Mouse (Mus musculus) gonadal fat pad, adult 2 months (tissue): ENCODE measurements around the gene Adcy7. TPM values are rescaled to one million over a fixed set of nuclear protein-coding genes. Genes with fewer than 3 reads are reported as not detected.
A peak's percentile ranks its signal among the peaks of the same experiment; 100 is the strongest.

ENCODE experiments used
- DNase-seq: peaks from one replicate; pipeline ENCODE4 v3.0.0-alpha.2; 2012; ENCODE audit warnings: low read depth
- polyA plus RNA-seq: library from polyadenylated mRNA; depleted of rRNA; stranded (reverse); fragments of >200 nt; gene quantifications from 2 replicates; pipeline ENCODE4 v1.2.3, GENCODE M21; 2012; rRNA removed

The Adcy7 gene
- 36.6 and 38.8 TPM in 2 replicates for polyA plus RNA-seq

DNA sequence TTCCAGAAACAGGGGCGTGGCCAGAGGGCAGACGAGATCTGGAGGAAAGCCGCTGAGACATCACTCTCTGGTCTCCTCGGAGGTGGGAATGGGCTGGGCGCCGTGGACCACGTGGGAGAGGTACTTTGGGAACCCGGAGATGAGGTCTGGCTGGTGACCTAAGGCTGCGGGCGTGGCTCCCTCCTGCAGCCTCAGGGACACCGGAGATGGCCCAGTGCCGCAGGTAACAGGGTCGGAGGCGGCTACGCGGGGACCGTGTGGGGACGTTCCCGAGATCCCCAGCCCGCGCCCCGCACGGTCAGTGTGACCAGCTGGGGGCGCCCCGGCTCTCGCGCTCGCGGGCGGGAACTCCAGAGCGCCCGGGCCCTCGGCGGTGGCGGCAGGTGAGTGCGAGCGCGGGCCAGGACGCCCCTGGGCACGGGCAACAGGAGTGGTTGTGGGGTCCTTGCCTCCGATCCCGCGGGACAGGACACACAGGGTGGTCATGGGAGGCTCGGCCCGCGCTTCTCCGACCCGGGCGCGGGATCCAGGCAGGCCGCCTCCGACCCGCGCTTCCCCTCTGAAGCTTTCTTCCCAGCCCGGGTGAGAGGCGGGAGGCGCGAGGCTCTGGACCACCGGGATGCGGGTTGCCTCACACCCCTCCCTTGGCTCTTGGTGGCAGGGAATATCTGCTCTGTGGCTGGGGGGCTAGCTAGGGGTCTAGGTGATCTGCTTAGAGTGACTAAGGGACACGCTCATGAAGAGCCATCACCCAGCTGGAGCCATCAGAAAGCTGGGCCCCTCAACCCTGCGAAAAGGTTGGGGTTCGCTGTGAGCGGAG, at the start of gene Adcy7:
Adcy7 (plus strand) TSS at position 173 of the 820 bp plus-strand sequence.
- no peak for DNase-seq

DNA sequence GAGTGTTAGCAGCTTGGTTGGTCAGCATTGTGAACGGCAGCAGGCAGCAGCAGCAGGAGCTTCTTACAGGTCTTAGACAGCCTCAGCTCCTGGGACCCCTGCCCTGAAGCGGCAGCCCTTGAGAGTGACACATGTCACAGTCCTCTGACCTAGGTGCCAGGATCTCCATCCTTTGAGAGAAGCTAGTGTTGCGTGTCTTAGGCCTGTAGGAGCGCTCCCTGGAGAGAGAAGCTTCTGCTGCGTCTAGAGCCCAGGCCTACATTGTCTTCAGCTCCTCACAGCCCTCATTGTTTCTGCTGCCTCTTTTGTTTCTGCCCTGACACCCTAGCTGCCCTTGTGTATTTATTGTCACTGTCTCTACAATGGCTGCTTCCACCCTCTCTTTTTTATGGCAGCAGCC, 46.8 kb upstream of the Adcy7 start:
- no peak for DNase-seq

GRCm38 (mm10) chr8:88227851-88228250, 44.4 kb upstream of the Adcy7 start:
- DNase-seq, result no peak

- DNase-seq, result no peak
These were observed 43.9 kb upstream of the Adcy7 start for GRCm38 (mm10) chr8:88228286-88228685.

GRCm38 (mm10) chr8:88228800-88229199, 43.4 kb upstream of the Adcy7 start:
- no peak for DNase-seq

GRCm38 (mm10) chr8:88236666-88237065, 35.5 kb upstream of the Adcy7 start:
- no peak for DNase-seq

DNA sequence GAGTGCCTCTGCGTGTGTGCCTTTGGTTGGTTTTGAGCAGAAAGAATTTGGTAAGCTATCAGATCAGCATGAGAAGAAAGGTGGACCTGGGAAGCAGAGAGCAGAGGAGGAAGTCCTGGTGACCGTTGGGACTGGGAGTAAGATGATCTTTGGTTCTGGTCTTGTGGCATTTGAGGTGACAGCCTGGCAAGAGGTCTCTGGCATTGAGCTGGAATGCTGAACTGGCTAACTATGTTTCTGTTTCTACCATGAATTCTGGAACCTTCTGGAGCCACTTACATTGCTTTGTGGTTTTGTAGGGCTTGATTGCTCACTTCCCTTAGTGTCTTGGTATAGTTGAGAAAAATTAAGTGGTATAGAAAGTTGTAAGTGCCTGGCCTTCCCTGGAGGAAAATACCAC, 34.6 kb upstream of the Adcy7 start:
- no peak for DNase-seq

GRCm38 (mm10) chr8:88239277-88239676, 32.9 kb upstream of the Adcy7 start:
- no peak for DNase-seq

GRCm38 (mm10) chr8:88241871-88242270, 30.3 kb upstream of the Adcy7 start:
- DNase-seq, result no peak

GRCm38 (mm10) chr8:88244298-88244697, 27.9 kb upstream of the Adcy7 start:
- DNase-seq, result no peak

- no peak for DNase-seq
These were observed 19.4 kb upstream of the Adcy7 start for GRCm38 (mm10) chr8:88252791-88253190.

- DNase-seq, result no peak
These were observed 17.2 kb upstream of the Adcy7 start for GRCm38 (mm10) chr8:88254957-88255356.

DNA sequence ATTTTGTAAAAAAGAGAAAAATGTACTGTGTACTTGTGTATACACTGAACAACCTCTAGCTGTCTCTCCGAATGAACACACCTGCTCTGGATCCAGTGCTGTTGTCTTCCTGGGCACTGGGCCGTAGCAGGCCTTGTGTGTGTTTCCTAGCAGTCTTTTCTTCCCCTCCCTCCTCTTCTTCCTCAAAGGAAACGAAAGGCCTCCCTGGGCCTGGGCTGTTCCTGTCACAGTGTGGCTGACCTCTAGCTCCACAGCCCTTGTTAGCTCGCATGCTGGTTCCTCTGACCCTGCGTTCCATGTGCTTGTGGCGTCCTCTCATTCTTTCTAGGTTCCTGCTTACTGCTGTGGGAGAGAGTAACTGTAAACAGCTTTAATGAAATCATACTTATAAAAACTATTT, 14.2 kb upstream of the Adcy7 start:
- DNase-seq, result no peak

DNA sequence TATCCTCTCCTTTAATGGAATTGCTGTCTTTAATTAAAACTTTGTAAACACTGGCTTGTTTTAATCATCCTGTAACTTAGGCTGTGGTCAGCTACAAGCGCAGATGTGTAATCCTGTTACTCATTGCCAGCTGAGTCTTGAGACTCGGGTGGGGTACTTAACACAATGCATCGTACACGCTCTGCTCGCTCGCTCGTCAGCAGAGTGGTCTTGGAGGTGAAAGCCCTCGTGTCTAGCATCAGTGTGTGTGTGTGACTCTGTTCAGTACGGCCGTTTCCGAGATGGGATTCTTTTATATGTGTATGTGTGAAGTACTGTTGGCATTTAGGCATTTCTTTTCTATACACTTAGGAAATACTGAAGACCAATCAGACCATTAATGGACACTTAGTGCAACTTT, 13.7 kb upstream of the Adcy7 start:
- DNase-seq, result no peak

GRCm38 (mm10) chr8:88260466-88260980, 11.7 kb upstream of the Adcy7 start:
- no peak for DNase-seq

GRCm38 (mm10) chr8:88262831-88263635, 9.2 kb upstream of the Adcy7 start:
- DNase-seq, result no peak

- DNase-seq, result no peak
These were observed 6.7 kb upstream of the Adcy7 start for GRCm38 (mm10) chr8:88265511-88265910.

DNA sequence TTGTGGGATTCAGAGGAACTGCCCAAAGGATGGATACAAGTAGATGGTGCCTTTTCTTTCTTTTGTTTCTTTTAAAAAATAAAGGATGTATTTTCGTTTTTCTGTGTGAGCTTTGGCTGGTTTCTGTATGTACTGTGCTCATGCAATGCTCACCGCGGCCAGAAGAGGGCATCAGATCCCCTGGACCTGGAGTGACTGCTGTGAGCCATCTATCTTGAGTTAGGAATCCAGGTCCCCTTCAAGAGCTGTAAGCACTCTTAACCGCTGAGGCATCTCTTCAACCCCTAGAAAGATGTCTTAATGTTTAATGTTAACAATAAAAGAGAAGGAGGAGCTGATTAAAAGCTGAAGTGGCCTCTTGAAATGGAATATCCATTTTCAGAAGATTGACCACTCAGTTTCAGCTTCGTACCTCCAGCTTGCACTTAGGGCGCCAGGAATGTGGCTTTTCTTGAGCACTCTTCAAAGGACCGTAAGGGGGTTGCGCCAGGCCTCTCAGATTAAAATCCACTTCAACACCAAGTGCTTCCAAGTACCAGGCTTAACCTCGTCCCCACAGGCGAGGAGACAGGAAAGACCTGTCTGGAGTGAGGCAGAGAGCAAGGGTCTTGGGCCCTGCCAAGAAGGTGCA, 5.9 kb upstream of the Adcy7 start:
- peak; percentile 83 for DNase-seq

DNA sequence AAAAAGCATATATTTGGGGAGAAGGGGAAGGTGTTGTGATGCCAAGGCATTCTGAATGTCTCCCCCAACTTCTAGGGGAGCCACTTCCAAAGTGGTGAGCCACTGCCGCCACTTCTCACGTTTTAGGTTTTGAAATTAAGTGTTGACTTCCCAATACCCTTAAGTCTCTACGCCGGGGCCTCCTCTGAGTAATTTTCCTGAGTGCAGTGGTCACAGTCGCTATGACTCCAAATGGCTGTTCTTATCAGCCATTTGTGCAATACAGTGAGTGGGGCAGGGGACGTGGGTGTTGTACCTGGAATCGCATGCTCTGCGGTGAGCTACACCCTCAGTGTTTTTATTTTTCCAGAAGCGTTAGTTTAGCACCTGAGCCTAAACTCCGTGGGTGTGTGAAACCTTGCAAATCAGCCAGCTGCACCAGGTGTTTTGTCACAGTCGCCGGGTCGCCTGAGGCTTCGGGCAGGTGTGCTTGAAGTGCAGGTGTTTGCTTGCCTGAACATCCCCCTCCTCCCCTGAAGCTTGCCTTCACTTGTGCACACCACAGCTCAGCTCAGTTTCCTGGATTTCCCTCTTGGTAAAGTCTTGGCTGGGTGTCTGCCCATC, 5.3 kb upstream of the Adcy7 start:
- peak; percentile 88 for DNase-seq

DNA sequence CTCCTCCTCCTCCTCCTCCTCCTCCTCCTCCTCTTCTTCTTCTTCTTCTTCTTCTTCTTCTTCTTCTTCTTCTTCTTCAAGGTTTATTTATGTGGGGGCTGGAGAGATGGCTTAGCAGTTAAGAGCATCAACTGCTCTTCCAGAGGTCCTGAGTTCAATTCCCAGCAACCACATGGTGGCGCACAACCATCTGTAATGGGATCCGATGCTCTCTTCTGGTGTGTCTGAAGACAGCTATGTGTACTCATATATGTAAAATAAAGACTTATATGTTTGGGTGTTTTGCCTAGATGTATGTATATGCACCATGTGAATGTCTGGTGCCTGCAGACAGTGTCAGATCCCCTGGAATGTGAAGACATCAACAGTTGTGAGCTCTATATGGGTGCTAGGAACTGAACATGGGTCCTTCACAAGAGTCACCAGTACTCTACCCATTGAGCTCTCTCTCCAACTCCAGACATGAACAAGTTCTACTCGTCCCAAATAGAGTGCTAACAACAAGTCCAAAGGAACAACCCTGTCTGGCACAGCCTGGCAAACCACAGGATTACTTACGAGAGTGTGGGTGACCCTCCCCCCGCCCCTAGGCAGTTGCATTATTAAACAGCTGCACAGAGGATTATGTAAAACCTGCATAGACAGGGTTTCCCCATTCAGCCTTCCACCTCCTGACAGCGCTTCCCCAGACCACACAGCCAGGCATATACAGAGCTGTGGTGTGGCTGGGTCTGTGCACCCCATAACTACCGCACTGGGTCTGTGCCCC, 2.9 kb upstream of the Adcy7 start:
- DNase-seq, result peak; percentile 65

GRCm38 (mm10) chr8:88270086-88270485, 2.1 kb upstream of the Adcy7 start:
- no peak for DNase-seq
